Mouse (Mus musculus): Measurements from ENCODE around the gene Tgm4. TPM values are rescaled to one million over a fixed set of nuclear protein-coding genes. Genes with fewer than 3 reads are reported as not detected.

Gene Tgm4
- polyA plus RNA-seq, 1 experiment from 2014 or later: 0.23 TPM

DNA sequence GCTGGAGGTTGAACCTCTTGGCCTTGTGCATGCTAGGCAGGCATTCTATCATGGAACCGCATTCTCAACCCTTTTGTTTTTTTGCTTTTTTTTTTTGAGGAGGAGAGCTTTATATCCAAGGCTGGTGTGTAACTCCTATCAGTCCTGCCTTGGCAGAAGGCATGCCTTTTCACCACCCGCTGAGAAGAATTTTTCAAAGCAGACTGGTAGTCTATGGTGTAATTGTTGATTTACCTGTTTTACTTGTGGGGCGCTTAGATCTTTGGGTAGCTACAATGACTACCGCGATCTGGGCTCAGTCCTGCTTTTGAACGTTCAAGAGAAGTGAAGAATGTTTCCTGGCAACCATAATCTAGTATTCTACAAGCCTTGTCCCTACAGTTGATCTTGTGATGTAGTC, 79.4 kb downstream of the Tgm4 start:
- Histone ChIP-seq H3K4me2 (peak overlapping the region; percentile 89), H3K9me3 (ENCODE audit: control insufficient read depth, low read length) (no peaks in the 10 kb centered on the region), H3K4me3 (ENCODE audit: low read depth, low read length) (peak overlapping the region; percentile 78), H3K27me3 (replicated peaks; ENCODE audit: control insufficient read depth, insufficient read depth, low read length) (no peaks in the 10 kb centered on the region), H3K9ac (ENCODE audit: low read depth, low read length) (peak overlapping the region; percentile 72), H3K36me3 (ENCODE audit: control insufficient read depth, insufficient read depth, low read length) (peaks cover 11% of the 10 kb centered on the region), H3K27ac (ENCODE audit: low read depth, low read length) (no peak overlapping the region), H3K4me1 (replicated peaks; ENCODE audit: control insufficient read depth, insufficient read depth, low read length) (peaks cover 15% of the 10 kb centered on the region)
- ATAC-seq (replicated peaks; ENCODE audit: low FRiP score) (no peak), DNase-seq (ENCODE audit: low spot score) (no peak)
- WGBS: 60% methylated on average over 6 of the region's 6 CpGs

- H3K36me3 ChIP-seq (ENCODE audit: control insufficient read depth, insufficient read depth, low read length): peaks cover 21% of the 10 kb centered on the region
- no peak overlapping the region for H3K27ac ChIP-seq (ENCODE audit: low read depth, low read length)
- H3K27me3 ChIP-seq (replicated peaks; ENCODE audit: control insufficient read depth, insufficient read depth, low read length): no peaks in the 10 kb centered on the region
- ATAC-seq (replicated peaks; ENCODE audit: low FRiP score) (no peak), DNase-seq (ENCODE audit: low spot score) (no peak)
- H3K9me3 ChIP-seq (ENCODE audit: control insufficient read depth, low read length): no peaks in the 10 kb centered on the region
- peaks cover 15% of the 10 kb centered on the region for H3K4me1 ChIP-seq (replicated peaks; ENCODE audit: control insufficient read depth, insufficient read depth, low read length)
- 87% methylated on average over 1 of the region's 1 CpGs for WGBS
- no peak overlapping the region for H3K4me2 ChIP-seq
- H3K4me3 ChIP-seq (ENCODE audit: low read depth, low read length): no peak overlapping the region
- no peak overlapping the region for H3K9ac ChIP-seq (ENCODE audit: low read depth, low read length)
These were observed 81.0 kb downstream of the Tgm4 start for GRCm38 (mm10) chr9:123115566-123115965.

Other genes starting within 250 kb of the Tgm4 start
- gene Tcaim, start 229.2 kb upstream of the Tgm4 start, polyA plus RNA-seq (2014; fragmentation: Nextera tagmentation; extraction: Ambion mirVana): 2.8 and 4.8 TPM in 2 replicates
- not detected in 2 replicates for gene Gm35549, start 190.7 kb upstream of the Tgm4 start, polyA plus RNA-seq (2014; fragmentation: Nextera tagmentation; extraction: Ambion mirVana)
- gene Zfp445, start 168.7 kb upstream of the Tgm4 start, polyA plus RNA-seq (2014; fragmentation: Nextera tagmentation; extraction: Ambion mirVana): 43.5 and 50.2 TPM in 2 replicates
- 1.1 and 2.0 TPM in 2 replicates for gene Zkscan7, start 149.0 kb upstream of the Tgm4 start, polyA plus RNA-seq (2014; fragmentation: Nextera tagmentation; extraction: Ambion mirVana)
- gene Zfp105, start 111.7 kb upstream of the Tgm4 start, polyA plus RNA-seq (2014; fragmentation: Nextera tagmentation; extraction: Ambion mirVana): 11.1 and 11.6 TPM in 2 replicates
- gene 1110059G10Rik, start 83.7 kb upstream of the Tgm4 start, polyA plus RNA-seq (2014; fragmentation: Nextera tagmentation; extraction: Ambion mirVana): 31.9 and 32.5 TPM in 2 replicates
- 63.2 and 67.3 TPM in 2 replicates for gene Kif15, start 83.7 kb upstream of the Tgm4 start, polyA plus RNA-seq (2014; fragmentation: Nextera tagmentation; extraction: Ambion mirVana)
- 8.8 and 11.6 TPM in 2 replicates for gene Tmem42, start 13.4 kb upstream of the Tgm4 start, polyA plus RNA-seq (2014; fragmentation: Nextera tagmentation; extraction: Ambion mirVana)
- gene Zdhhc3, start 78.5 kb downstream of the Tgm4 start, polyA plus RNA-seq (2014; fragmentation: Nextera tagmentation; extraction: Ambion mirVana): 54.8 and 57.0 TPM in 2 replicates
- 191 and 193 TPM in 2 replicates for gene Exosc7, start 78.5 kb downstream of the Tgm4 start, polyA plus RNA-seq (2014; fragmentation: Nextera tagmentation; extraction: Ambion mirVana)
- not detected in 2 replicates for gene Clec3b, start 116.2 kb downstream of the Tgm4 start, polyA plus RNA-seq (2014; fragmentation: Nextera tagmentation; extraction: Ambion mirVana)
- 0.59 and 0.83 TPM in 2 replicates for gene Cdcp1, start 181.3 kb downstream of the Tgm4 start, polyA plus RNA-seq (2014; fragmentation: Nextera tagmentation; extraction: Ambion mirVana)
- gene Tmem158, start 226.0 kb downstream of the Tgm4 start, polyA plus RNA-seq (2014; fragmentation: Nextera tagmentation; extraction: Ambion mirVana): 7.2 and 9.8 TPM in 2 replicates

Measured in liver, embryonic 11.5 days (tissue).